Mouse (Mus musculus) liver, embryonic 12.5 days (tissue): ENCODE data around the gene Efna5. TPM values are rescaled to one million over a fixed set of nuclear protein-coding genes. Genes with fewer than 3 reads are reported as not detected.

ENCODE experiments used
- ATAC-seq: fragments of 200-750 bp; cut with Nextera tagmentation; 2 replicates; pipeline ENCODE4 v1.8.0; 2017; ENCODE audit warnings: moderate number of reproducible peaks, mild to moderate bottlenecking, moderate library complexity
- H3K27ac ChIP-seq: fragments of 300-500 bp; sonication (generic); 2 replicates; pipeline ENCODE4 v1.5.1; 2016; ENCODE audit warnings: mild to moderate bottlenecking
- H3K27me3 ChIP-seq: fragments of 300-500 bp; sonication (generic); replicated peaks from 2 replicates; pipeline ENCODE4 v1.6.1; 2016; ENCODE audit warnings: mild to moderate bottlenecking, moderate library complexity
- H3K36me3 ChIP-seq: fragments of 300-500 bp; sonication (generic); 2 replicates; pipeline ENCODE4 v1.6.1; 2016; ENCODE audit warnings: mild to moderate bottlenecking, moderate library complexity
- H3K4me1 ChIP-seq: fragments of 300-500 bp; sonication (generic); 2 replicates; pipeline ENCODE4 v1.6.1; 2016
- H3K4me2 ChIP-seq: fragments of 300-500 bp; sonication (generic); 2 replicates; pipeline ENCODE4 v1.6.1; 2016; ENCODE audit warnings: mild to moderate bottlenecking, moderate library complexity
- H3K4me3 ChIP-seq: fragments of 300-500 bp; sonication (generic); 2 replicates; pipeline ENCODE4 v1.5.1; 2016; ENCODE audit warnings: mild to moderate bottlenecking, moderate library complexity
- H3K9ac ChIP-seq: fragments of 300-500 bp; sonication (generic); 2 replicates; pipeline ENCODE4 v1.6.1; 2016; ENCODE audit warnings: mild to moderate bottlenecking, moderate library complexity
- H3K9me3 ChIP-seq: fragments of 300-500 bp; sonication (generic); replicated peaks from 2 replicates; pipeline ENCODE4 v1.6.1; 2016; ENCODE audit warnings: mild to moderate bottlenecking, moderate library complexity
- WGBS: fragments of 180-500 bp; shearing (Covaris S2); methylation state at CpG from one replicate; pipeline ENCODE4 v1.1.7; 2016; ENCODE audit not compliant: insufficient replicate concordance; 5-methylcytosine and 5-hydroxymethylcytosine counted together
- polyA plus RNA-seq: library from polyadenylated mRNA; unstranded; fragments of >200 nt; fragmentation: Nextera tagmentation; extraction: Ambion mirVana; gene quantifications from 2 replicates; pipeline ENCODE4 v1.2.1, GENCODE M21; 2016

Efna5 gene
- polyA plus RNA-seq, 1 experiment from 2014 or later = 4.4 TPM

DNA sequence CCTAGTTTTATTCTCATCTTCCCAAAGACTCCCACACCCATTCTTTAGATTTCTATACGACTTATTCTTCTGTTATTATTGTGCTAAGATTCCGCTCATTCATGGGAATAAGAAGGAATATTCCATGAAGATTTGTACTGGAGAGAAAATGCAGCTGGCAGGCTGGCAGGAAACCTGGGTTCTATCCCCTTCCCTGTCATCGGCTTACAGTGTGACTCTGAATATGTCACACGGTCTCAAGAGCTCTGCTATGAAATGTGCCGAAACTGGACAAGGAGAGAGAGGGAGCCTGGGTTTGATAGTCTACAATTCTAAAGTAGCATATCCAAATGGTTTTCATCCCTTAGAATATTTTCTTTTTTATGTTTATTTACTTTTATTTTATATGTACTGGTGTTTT, 198.0 kb downstream of the Efna5 start:
- WGBS = 75% methylated on average over 5 of the region's 5 CpGs
- H3K9ac ChIP-seq = no peak overlapping the region
- no peaks in the 10 kb centered on the region for H3K27me3 ChIP-seq
- no peaks in the 10 kb centered on the region for H3K9me3 ChIP-seq
- no peak for ATAC-seq
- no peaks in the 10 kb centered on the region for H3K4me1 ChIP-seq
- no peaks in the 10 kb centered on the region for H3K36me3 ChIP-seq
- H3K27ac ChIP-seq = no peak overlapping the region
- no peak overlapping the region for H3K4me2 ChIP-seq
- H3K4me3 ChIP-seq = no peak overlapping the region

DNA sequence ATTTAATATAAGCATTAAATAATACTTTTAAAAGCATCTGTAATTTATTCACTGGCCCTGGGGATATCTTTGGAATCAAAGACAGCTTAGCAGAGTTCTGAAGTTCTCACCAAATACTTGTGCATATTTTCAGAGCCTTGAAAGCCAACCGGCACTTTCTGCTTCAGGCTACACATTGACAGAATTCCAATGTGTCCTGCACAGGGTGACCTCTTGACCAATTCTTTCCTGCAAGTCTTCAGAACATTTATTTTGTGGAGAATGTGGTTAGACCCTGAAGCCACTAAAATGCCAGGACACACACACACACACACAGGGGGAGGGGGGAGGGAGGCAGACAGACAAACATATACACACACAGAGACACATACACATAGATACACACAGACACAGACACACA, 199.4 kb downstream of the Efna5 start:
- Histone ChIP-seq H3K27me3 (no peaks in the 10 kb centered on the region), H3K27ac (no peak overlapping the region), H3K9me3 (no peaks in the 10 kb centered on the region), H3K4me1 (no peaks in the 10 kb centered on the region), H3K9ac (no peak overlapping the region), H3K4me3 (no peak overlapping the region), H3K4me2 (no peak overlapping the region), H3K36me3 (no peaks in the 10 kb centered on the region)
- 56% methylated on average over 1 of the region's 1 CpGs for WGBS
- ATAC-seq = no peak

DNA sequence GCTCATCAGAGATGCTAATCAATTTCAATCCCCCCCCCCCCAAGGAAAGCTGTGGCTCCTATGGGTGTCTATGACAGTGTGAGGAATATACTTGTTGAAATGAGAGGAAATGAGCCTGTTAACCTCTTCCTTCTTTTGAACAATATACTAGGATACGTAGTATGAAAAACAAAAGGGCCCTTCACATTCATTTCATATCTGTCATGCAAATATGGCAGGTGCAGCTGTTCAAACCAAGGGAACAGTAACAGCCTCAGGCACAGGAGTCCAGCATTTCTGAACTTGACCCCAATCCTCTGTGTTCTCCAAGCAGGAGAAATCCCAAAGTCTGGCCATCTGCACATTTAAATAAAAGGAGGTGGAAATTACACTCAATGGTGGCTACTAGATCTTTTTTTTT, 200.4 kb downstream of the Efna5 start:
- 59% methylated on average over 1 of the region's 1 CpGs for WGBS
- no peak for ATAC-seq

DNA sequence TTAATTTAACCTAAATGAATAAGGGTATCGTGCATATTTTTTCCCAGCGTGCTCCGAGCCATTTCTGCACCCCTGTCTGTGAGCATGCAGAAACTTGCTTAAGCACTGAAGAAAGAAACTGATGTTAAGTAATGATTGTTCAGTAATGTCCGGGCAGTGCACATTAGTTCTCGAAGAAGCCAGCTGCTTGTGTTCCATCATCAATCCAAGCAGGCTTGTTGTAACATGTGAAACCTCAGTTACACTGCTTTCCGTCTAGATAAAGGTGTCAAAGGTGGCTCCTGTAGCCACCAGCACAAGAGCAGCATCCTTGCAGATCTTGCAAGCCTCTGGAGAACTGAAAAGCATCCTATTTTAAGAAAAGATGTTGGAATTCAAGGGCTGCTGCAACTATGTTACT, 204.3 kb downstream of the Efna5 start:
- no peak for ATAC-seq
- no peak overlapping the region for H3K27ac ChIP-seq
- 65% methylated on average over 6 of the region's 6 CpGs for WGBS
- H3K4me3 ChIP-seq = no peak overlapping the region
- no peak overlapping the region for H3K9ac ChIP-seq
- no peaks in the 10 kb centered on the region for H3K4me1 ChIP-seq
- H3K4me2 ChIP-seq = no peak overlapping the region
- H3K9me3 ChIP-seq = no peaks in the 10 kb centered on the region
- no peaks in the 10 kb centered on the region for H3K36me3 ChIP-seq
- H3K27me3 ChIP-seq = no peaks in the 10 kb centered on the region

More for the DNA sequence above, 200.4 kb downstream of the Efna5 start:
- Histone ChIP-seq H3K9ac (no peak overlapping the region), H3K9me3 (no peaks in the 10 kb centered on the region), H3K27ac (no peak overlapping the region), H3K4me3 (no peak overlapping the region), H3K4me2 (no peak overlapping the region), H3K36me3 (no peaks in the 10 kb centered on the region), H3K27me3 (no peaks in the 10 kb centered on the region), H3K4me1 (no peaks in the 10 kb centered on the region)

DNA sequence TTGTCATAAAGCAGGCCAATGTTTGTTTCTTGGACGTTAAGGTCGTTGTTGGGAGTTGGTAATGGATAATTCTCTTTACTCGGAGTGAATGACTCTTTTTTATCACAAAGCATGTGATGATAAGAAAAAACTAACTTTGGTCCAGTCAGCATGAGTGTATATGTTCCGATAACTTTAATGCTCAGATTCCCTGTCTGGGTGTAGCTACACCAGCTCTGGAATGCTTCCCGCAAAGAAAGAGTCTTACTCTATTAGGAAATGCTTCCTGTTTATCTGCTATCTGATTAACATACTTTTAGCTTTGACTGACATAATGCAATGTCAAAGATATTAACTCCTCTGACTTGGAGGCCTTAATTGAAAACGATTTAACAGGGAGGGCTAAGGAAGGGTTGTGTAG, 204.7 kb downstream of the Efna5 start:
- Histone ChIP-seq H3K27ac (no peak overlapping the region), H3K36me3 (no peaks in the 10 kb centered on the region), H3K4me3 (no peak overlapping the region), H3K4me2 (no peak overlapping the region), H3K9ac (no peak overlapping the region), H3K27me3 (no peaks in the 10 kb centered on the region), H3K9me3 (no peaks in the 10 kb centered on the region), H3K4me1 (no peaks in the 10 kb centered on the region)
- no peak for ATAC-seq
- 52% methylated on average over 6 of the region's 6 CpGs for WGBS

DNA sequence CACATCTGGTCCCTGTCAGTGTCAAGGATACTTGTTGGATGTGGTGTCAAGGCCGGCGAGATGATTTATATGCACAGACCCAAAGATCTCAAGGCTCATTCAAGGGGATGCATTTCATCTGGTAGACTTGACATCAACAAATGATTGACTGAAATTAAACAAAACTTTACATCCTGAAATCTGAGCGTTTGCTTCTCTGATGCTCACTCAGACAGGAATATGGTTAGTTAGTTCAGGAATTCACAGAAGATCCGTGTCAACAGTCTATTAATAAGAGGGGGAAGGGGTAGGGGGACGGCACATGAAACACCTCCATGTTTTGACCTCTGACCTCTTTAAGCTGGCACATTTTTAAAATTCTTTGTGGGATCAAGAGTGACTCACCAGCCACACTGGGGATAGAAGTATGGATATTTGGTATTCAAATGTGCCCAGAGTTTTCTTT, 205.3 kb downstream of the Efna5 start:
- H3K4me2 ChIP-seq = no peak overlapping the region
- H3K27me3 ChIP-seq = no peaks in the 10 kb centered on the region
- H3K27ac ChIP-seq = no peak overlapping the region
- H3K9ac ChIP-seq = no peak overlapping the region
- H3K4me1 ChIP-seq = no peaks in the 10 kb centered on the region
- H3K36me3 ChIP-seq = no peaks in the 10 kb centered on the region
- no peak overlapping the region for H3K4me3 ChIP-seq
- ATAC-seq = no peak
- 67% methylated on average over 5 of the region's 5 CpGs for WGBS
- H3K9me3 ChIP-seq = no peaks in the 10 kb centered on the region

DNA sequence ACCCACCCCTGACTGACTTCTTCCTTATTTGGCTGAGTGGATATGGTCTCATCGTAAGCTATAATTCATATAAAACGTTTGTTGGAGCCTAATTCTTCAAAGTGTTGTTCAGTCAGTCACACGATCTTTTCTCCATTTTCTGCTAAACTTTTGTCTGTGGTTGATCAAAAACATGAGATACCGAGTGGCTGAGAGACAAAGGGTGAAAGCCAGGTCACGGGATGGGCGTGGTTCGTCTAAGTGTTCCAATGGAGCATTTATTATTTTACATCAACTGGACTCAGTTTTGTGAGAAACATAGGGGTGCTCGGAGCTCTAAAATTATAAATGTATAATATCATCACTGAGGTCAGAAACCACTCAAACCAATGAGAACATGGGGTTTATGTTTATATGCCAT, 209.0 kb downstream of the Efna5 start:
- H3K4me1 ChIP-seq = no peaks in the 10 kb centered on the region
- ATAC-seq = no peak
- no peak overlapping the region for H3K4me3 ChIP-seq
- H3K36me3 ChIP-seq = no peaks in the 10 kb centered on the region
- WGBS = 72% methylated on average over 8 of the region's 8 CpGs
- H3K4me2 ChIP-seq = no peak overlapping the region
- no peaks in the 10 kb centered on the region for H3K27me3 ChIP-seq
- H3K9me3 ChIP-seq = no peaks in the 10 kb centered on the region
- no peak overlapping the region for H3K27ac ChIP-seq
- H3K9ac ChIP-seq = no peak overlapping the region

DNA sequence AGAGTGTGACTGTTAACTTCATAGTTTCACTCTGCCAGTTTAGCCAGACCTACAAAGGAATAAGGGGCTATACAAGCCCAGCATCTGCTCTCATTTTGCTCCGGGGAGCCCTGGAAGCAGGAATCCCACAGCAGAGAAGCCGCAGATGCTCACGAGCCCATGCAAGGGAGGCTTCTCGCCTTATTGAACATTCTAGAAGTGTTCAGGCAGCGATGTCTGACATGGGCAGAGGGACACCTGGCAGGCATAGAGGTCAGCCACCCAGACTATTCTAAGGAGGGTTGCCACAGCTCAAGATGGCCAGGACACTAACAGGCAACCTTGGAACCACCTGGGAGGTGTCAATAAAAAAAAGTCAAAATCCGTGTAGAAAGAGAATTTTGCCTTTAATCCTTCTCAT, 214.4 kb downstream of the Efna5 start:
- H3K4me1 ChIP-seq = no peaks in the 10 kb centered on the region
- no peak overlapping the region for H3K4me2 ChIP-seq
- no peak overlapping the region for H3K27ac ChIP-seq
- H3K36me3 ChIP-seq = no peaks in the 10 kb centered on the region
- H3K9ac ChIP-seq = no peak overlapping the region
- no peaks in the 10 kb centered on the region for H3K9me3 ChIP-seq
- no peak overlapping the region for H3K4me3 ChIP-seq
- H3K27me3 ChIP-seq = no peaks in the 10 kb centered on the region
- 63% methylated on average over 6 of the region's 6 CpGs for WGBS
- no peak for ATAC-seq

DNA sequence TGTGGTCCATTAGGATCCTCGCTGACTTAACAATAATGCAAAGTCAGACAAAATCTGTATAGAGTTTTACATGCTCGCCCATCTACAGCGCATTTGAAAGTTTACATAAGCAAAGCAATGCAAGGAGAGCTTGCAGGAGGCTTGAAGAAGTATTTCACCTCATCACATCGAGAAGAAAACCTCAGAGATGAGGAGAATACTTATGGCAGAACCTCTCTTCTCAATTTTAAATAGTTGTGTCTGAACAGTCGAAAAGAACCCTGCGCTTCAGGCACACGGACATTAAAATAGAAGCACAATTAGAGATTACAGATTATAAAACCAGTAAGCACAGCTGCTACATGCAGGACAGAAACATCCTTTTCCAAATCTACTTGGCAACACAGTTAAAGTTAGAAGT, 215.3 kb downstream of the Efna5 start:
- Histone ChIP-seq H3K36me3 (no peaks in the 10 kb centered on the region), H3K4me2 (no peak overlapping the region), H3K27ac (no peak overlapping the region), H3K27me3 (no peaks in the 10 kb centered on the region), H3K4me3 (no peak overlapping the region), H3K9ac (no peak overlapping the region), H3K4me1 (no peaks in the 10 kb centered on the region), H3K9me3 (no peaks in the 10 kb centered on the region)
- WGBS = 72% methylated on average over 7 of the region's 7 CpGs
- no peak for ATAC-seq

DNA sequence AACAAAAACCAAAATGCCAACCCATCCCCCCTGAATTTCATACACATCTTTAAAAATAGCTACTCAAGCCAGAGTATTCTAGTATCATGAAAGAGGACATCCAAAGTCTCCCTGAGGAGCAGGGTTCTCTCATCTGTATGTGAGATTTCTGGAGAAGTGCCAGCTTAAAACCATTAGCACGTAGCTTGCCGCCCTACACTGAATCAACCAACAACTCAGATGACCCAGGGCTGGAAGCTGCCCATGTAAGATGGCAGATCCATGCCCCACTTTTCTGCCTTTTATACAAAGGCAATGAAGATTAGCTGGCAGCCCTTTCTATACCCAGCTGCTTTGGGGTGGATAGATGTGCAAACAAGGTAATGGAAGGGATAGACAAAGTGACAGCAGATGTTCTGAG, 216.4 kb downstream of the Efna5 start:
- no peak overlapping the region for H3K4me2 ChIP-seq
- no peak overlapping the region for H3K9ac ChIP-seq
- WGBS = 78% methylated on average over 2 of the region's 2 CpGs
- H3K4me1 ChIP-seq = no peaks in the 10 kb centered on the region
- ATAC-seq = no peak
- H3K27me3 ChIP-seq = no peaks in the 10 kb centered on the region
- no peaks in the 10 kb centered on the region for H3K36me3 ChIP-seq
- no peak overlapping the region for H3K4me3 ChIP-seq
- H3K9me3 ChIP-seq = no peaks in the 10 kb centered on the region
- H3K27ac ChIP-seq = no peak overlapping the region

DNA sequence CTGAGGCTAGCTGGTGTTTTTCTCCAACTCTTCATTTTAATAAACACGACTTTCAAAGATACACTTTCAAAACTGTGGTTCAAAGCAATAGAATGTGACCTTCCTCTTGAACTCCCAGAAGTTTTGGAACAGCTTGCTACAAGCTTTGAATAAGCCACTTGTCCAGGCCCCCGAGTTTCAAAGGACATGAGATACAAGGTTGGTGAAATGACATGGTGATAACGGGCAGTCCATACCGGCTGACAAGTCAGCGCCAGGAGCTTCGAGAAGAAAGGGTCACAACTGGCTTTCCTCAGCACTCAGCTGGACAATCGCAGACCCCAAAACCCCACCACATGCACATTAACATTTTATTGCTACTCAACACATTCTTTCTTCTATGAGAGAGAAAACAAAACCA, 219.3 kb downstream of the Efna5 start:
- H3K4me1 ChIP-seq = no peaks in the 10 kb centered on the region
- no peak overlapping the region for H3K4me2 ChIP-seq
- WGBS = 61% methylated on average over 7 of the region's 7 CpGs
- H3K9me3 ChIP-seq = no peaks in the 10 kb centered on the region
- no peak overlapping the region for H3K4me3 ChIP-seq
- no peaks in the 10 kb centered on the region for H3K27me3 ChIP-seq
- ATAC-seq = no peak
- no peak overlapping the region for H3K27ac ChIP-seq
- no peaks in the 10 kb centered on the region for H3K36me3 ChIP-seq
- H3K9ac ChIP-seq = no peak overlapping the region

DNA sequence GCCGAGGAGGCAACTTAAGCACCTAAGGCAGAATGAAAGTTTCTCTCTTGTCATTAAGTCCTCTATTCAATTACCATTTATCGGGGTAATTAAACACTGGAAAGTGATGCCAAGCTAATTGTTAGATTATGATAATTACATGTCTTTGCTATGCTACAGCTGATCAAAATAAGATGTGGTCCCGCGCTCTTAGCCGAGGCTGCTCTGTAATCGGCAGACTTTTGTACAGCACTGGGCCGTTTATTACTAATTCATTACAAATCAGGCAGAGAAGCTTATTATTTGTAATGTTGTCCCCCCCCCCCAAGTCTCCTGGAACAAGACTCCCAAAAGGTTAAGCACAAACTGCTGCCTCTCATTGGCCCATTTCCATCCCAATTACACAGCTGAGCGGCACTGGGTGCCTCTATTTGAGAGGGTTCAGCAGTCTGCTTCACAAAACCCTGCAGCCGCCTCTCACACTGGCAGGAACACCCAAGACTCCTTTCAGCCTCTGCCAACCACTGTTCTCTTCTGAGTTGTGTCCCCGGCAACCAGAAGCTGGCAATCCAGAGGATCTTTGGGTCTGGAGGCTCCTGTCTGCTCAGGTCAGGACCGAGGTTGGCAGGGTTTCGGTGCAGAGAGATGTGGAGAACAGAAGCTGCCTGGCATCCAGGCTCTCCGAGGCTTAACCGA, 221.5 kb downstream of the Efna5 start:
- ATAC-seq = no peak
- 79% methylated on average over 14 of the region's 14 CpGs for WGBS
- Histone ChIP-seq H3K27me3 (no peaks in the 10 kb centered on the region), H3K9ac (no peak overlapping the region), H3K4me3 (no peak overlapping the region), H3K4me1 (0 out of 2 replicates have a peak, but pooled peaks cover 3% of the 10 kb centered on the region), H3K36me3 (no peaks in the 10 kb centered on the region), H3K4me2 (no peak overlapping the region), H3K9me3 (no peaks in the 10 kb centered on the region), H3K27ac (no peak overlapping the region)
